ENCODE assay signal across 30 mouse cellular contexts in the genomic region with DNA sequence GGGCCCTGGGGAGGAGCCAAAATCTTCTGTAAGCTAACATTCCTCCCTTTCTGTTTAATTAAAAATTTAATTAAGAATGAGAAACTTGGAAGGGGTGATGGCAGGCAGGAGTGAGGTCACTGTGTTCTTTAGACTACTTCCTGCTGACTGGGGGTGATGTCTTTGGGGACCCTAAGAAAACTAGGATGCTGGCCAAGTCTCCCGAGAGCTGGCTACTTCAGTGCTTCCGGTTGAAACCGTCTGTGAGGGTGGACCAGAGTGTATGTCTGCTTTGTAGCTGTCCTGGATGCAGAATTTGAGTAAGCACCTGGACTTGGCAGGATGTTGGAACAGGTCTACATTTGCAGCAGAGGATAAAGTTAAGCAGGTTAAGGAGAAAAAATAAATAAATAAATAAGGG. TPM values are rescaled to one million over a fixed set of nuclear protein-coding genes. Genes with fewer than 3 reads are reported as not detected.
"Had no signal": no experiment of that assay in that cellular context is flagged by ENCODE, and none has a peak within 500 bp of the region (broad histone marks: within the 10 kb centered on the region; RNA-seq: fewer than 3 reads in every experiment).

No protein-coding gene starts in this region.

- H3K9me3 ChIP-seq: kidney, embryonic 15.5 days; limb, embryonic 12.5 days; lung, embryonic 15.5 days; midbrain, embryonic 12.5 days; neural tube, embryonic 13.5 days; stomach, embryonic 15.5 days had no signal

- H3K4me3 ChIP-seq: kidney, embryonic 15.5 days; left cerebral cortex, adult 2 months; limb, embryonic 12.5 days; lung, embryonic 15.5 days; midbrain, embryonic 12.5 days; myocyte; neural tube, embryonic 13.5 days; stomach, embryonic 15.5 days had no signal

- H3K36me3 ChIP-seq: kidney, embryonic 15.5 days; limb, embryonic 12.5 days; lung, embryonic 15.5 days; midbrain, embryonic 12.5 days; neural tube, embryonic 13.5 days; stomach, embryonic 15.5 days had no signal

- H3K9ac ChIP-seq: kidney, embryonic 15.5 days; limb, embryonic 12.5 days; liver, embryonic 14.5 days; liver, postnatal 0 days; lung, embryonic 15.5 days; midbrain, embryonic 12.5 days; neural tube, embryonic 13.5 days; stomach, embryonic 15.5 days had no signal

- ATAC-seq: liver, postnatal 0 days; midbrain, embryonic 16.5 days had no signal

- H3K4me1 ChIP-seq: limb, embryonic 12.5 days; midbrain, embryonic 12.5 days; neural tube, embryonic 13.5 days; stomach, embryonic 15.5 days had no signal

- H3K27ac ChIP-seq: kidney, embryonic 15.5 days; left cerebral cortex, adult 2 months; limb, embryonic 12.5 days; liver, embryonic 14.5 days; lung, embryonic 15.5 days; midbrain, embryonic 12.5 days; neural tube, embryonic 13.5 days; stomach, embryonic 15.5 days had no signal

- DNase-seq: kidney, adult 8-10 months; kidney, postnatal 10 days; layer of hippocampus, postnatal 36 days; liver, postnatal 0 days; lung, postnatal 10 days; lung, postnatal 4 days; retina, postnatal 1 day; right cerebral cortex, postnatal 25 days; spleen, adult 18-20 months; thymus, postnatal 25 days had no signal

- H3K4me2 ChIP-seq: kidney, embryonic 15.5 days; limb, embryonic 12.5 days; liver, embryonic 11.5 days; lung, embryonic 15.5 days; midbrain, embryonic 12.5 days; neural tube, embryonic 13.5 days; stomach, embryonic 15.5 days had no signal

- H3K27me3 ChIP-seq: lung, embryonic 15.5 days; midbrain, embryonic 12.5 days; neural tube, embryonic 13.5 days; stomach, embryonic 15.5 days had no signal

RNA-seq across cellular contexts. Expression of gene Slpi, which starts 21.9 kb away (rescaled TPM):
- total RNA-seq: left cerebral cortex, adult 2 months; megakaryocyte-erythroid progenitor cell, adult 5-6 weeks had no signal
- polyA plus RNA-seq: midbrain, embryonic 12.5 days; midbrain, embryonic 16.5 days had no signal

RNA-seq across cellular contexts. Expression of gene Svs5, which starts 34.4 kb away (rescaled TPM):
- total RNA-seq: layer of hippocampus, adult 8-10 months; layer of hippocampus, postnatal 10 days; layer of hippocampus, postnatal 36 days; left cerebral cortex, adult 2 months; left cerebral cortex, postnatal 10 days; left cerebral cortex, postnatal 36 days; megakaryocyte progenitor cell, adult 5-6 weeks; megakaryocyte-erythroid progenitor cell, adult 5-6 weeks; monocyte, adult 5-6 weeks; neutrophil, adult 5-6 weeks had no signal
- polyA plus RNA-seq: kidney, embryonic 15.5 days; limb, embryonic 12.5 days; liver, embryonic 11.5 days; liver, embryonic 14.5 days; liver, postnatal 0 days; lung, embryonic 15.5 days; midbrain, embryonic 12.5 days; midbrain, embryonic 16.5 days; myocyte; neural tube, embryonic 13.5 days; stomach, embryonic 15.5 days; thymus, postnatal 0 days had no signal

RNA-seq across cellular contexts. Expression of gene Rbpjl, which starts 36.0 kb away (rescaled TPM):
- total RNA-seq: megakaryocyte progenitor cell, adult 5-6 weeks; megakaryocyte-erythroid progenitor cell, adult 5-6 weeks; monocyte, adult 5-6 weeks had no signal
- polyA plus RNA-seq: liver, postnatal 0 days; thymus, postnatal 0 days had no signal

RNA-seq across cellular contexts. Expression of gene Matn4, which starts 38.0 kb away (rescaled TPM):
- total RNA-seq: megakaryocyte progenitor cell, adult 5-6 weeks; monocyte, adult 5-6 weeks; neutrophil, adult 5-6 weeks had no signal

RNA-seq across cellular contexts. Expression of gene Svs6, which starts 50.4 kb away (rescaled TPM):
- total RNA-seq: layer of hippocampus, adult 8-10 months; layer of hippocampus, postnatal 10 days; layer of hippocampus, postnatal 36 days; left cerebral cortex, adult 2 months; left cerebral cortex, postnatal 10 days; left cerebral cortex, postnatal 36 days; megakaryocyte progenitor cell, adult 5-6 weeks; megakaryocyte-erythroid progenitor cell, adult 5-6 weeks; monocyte, adult 5-6 weeks; neutrophil, adult 5-6 weeks had no signal
- polyA plus RNA-seq: kidney, embryonic 15.5 days; limb, embryonic 12.5 days; liver, embryonic 11.5 days; liver, embryonic 14.5 days; liver, postnatal 0 days; lung, embryonic 15.5 days; midbrain, embryonic 12.5 days; midbrain, embryonic 16.5 days; myocyte; neural tube, embryonic 13.5 days; stomach, embryonic 15.5 days; thymus, postnatal 0 days had no signal
